Mouse (Mus musculus) layer of hippocampus, adult 18-20 months (tissue): ENCODE measurements around the gene Xrcc1. TPM values are rescaled to one million over a fixed set of nuclear protein-coding genes. Genes with fewer than 3 reads are reported as not detected.

Experiments
- DNase-seq, 2 experiments: peaks; one replicate each; pipeline ENCODE4 v3.0.0; 2022; ENCODE audit warnings: low spot score in 2 of 2
- total RNA-seq, 2 experiments: library from RNA; stranded (reverse); gene quantifications; 2 replicates each; pipeline ENCODE4 v1.2.3; 2021

Xrcc1 gene
- total RNA-seq, 2 experiments from 2014 or later: 36.8 to 43.4 TPM

DNA sequence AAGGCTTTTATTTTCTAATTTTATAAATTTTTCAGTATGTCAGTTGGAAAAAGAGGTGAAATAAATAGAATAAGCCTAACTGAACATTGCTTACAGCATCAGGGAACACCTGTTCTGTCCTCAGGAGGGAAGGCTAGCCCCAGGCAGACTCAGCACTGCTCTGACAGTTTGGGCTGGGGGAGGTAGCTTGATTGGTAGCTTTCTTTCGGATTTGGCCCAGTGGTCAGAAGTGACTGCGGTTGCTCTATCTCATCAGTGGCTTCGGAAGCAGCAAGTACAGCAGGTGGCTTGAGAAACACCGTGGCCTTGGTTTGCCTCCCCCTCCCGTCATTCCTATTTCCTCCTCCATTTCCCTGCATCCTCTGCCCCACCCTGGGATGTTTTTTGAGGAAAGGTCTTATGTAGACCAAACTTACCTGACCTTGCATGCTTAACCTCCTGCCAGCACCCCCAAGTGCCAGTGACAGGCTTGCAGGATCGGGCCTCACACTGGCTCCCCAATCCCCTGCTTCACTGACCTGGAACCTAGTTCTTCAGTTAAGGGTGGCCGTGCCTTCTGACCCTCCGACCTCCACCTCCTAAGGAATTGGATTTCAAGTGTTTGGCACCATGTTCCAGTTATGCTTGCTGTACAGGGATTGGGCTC lies 17.2 kb downstream of the Xrcc1 start:
- no peak for DNase-seq

- DNase-seq: no peak
Measured at GRCm38 (mm10) chr7:24563837-24564206, 17.7 kb downstream of the Xrcc1 start.

- DNase-seq: peak in 1 of 2 experiments; percentile 72
Measured at GRCm38 (mm10) chr7:24564607-24565265, 18.6 kb downstream of the Xrcc1 start.

DNA sequence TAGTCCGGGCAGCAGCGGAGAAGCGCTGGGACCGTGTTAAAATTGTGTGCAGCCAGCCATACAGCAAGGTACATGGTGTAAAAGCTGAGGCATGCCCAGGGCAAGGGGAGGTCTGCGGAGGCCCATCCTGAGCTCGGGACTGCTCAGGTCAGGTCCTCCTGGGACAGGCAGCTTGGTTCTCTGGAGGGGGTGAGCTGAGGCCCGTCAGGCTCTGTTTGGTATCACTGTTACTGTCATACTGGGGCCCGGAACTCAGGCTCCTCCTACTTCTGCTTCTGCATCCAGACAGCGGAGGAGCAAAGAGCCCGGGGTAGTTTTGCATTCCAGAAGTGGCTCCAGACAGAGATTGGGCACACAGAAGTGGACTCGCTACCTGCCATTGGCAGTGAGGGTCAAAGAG lies 19.5 kb downstream of the Xrcc1 start:
- no peak for DNase-seq

GRCm38 (mm10) chr7:24566206-24566605 lies 20.1 kb downstream of the Xrcc1 start:
- DNase-seq: no peak

- no peak for DNase-seq
Measured at GRCm38 (mm10) chr7:24568512-24568911, 22.4 kb downstream of the Xrcc1 start.

DNA sequence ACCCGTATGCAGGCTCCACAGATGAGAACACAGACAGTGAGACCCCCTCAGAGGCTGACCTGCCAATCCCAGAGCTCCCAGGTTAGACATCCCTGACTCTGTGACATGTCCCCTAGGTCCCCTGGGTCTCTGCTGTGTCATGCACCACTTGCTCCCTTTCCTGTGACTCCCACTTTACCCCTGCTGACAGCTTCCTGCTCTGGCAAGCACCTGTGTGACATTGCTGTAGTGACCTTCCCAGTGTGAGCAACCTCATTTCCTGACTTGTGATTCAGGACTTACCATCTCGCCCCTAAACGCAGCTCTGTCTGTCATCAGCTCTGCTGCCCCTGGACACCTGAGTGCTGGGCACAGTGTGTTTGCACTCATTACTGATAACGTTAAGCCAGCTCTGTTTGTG lies 25.0 kb downstream of the Xrcc1 start:
- no peak for DNase-seq

DNA sequence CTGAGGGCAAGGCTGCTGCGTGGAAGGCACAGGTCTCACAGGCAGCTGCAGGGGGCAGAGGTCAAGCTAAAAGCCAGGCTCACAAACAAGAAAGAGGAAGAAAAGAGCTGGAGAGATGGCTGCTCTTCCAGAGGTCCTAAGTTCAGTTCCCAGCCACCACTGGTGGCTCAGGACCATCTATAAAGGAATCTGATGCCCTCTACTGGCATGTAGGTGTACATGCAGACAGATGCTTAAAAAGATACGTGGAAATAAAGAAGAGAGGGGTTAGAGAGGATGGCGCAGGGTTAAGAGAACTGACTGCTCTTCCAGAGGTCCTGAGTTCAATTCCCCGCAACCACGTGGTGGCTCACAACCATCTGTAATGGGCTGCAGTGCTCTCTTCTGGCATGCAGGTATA lies 26.4 kb downstream of the Xrcc1 start:
- no peak for DNase-seq

DNA sequence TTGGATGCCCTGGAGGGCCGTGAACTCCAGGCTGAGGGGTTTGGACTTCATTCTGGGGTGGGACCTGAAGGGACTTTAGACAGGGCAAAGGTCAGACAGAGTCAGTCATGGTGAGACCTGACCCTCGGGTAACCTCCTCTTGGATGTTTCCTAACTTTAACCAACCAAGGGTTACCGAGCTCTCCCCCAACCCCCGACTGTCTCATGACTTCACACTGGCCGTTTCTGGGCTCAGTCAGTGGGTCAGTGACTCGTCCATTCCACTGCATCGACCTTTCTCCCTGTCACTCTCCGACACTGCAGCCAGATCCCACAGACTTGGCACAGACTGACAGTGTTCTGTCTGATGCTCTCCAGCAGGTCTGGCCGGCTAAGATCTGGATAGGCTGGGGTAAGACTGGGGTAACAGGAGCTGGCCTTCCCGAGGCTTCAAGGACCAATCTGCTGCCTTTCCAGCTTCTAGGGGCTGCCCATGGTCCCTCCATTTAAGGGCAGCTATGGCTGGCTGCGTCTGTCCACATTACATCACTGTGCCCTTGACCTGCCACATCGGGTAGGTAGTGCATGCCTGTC lies 28.2 kb downstream of the Xrcc1 start:
- DNase-seq: no peak

DNA sequence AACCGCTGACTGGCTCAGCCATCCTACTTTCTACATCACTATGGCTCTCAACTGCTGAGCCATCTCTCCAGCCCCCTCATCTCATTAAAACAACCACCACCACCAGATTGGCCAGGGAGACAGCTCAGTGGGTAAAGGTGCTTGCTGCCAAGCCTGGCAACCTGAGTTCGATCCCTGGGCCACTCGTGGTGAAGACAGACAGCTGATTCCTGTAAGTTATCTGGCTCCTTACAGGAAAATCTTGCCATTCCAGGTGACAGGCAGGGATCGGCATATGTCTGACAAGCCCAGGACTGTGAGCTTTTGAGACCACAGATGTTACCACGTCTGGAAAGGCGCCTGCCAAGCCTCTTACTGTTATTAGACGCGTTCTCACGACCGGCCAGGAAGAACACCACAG lies 31.7 kb downstream of the Xrcc1 start:
- no peak for DNase-seq

DNA sequence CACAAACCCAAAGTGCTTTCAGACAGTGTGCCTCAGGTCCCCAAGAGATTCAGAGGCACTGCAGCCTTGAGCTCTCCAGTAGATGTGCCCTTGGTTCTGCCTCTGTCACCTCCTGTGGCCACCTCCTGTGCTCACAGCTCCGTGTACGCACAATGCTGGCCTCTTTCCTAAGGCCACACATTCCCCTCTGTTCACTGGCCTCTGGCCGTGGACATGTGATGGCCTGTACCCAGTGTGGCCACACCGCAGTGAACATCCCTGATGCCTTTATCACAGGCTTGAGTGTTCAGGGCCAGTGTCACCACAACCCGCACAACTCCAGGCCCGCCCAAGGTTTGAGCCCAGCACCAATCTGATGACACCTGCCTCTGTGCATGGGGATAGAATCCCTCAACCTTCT lies 38.8 kb downstream of the Xrcc1 start:
- DNase-seq: no peak

GRCm38 (mm10) chr7:24585995-24586394 lies 39.9 kb downstream of the Xrcc1 start:
- no peak for DNase-seq

- DNase-seq: no peak
Measured at GRCm38 (mm10) chr7:24586828-24587227, 40.7 kb downstream of the Xrcc1 start.

GRCm38 (mm10) chr7:24587330-24588105 lies 41.4 kb downstream of the Xrcc1 start, which contains the start of the genes Ethe1 and Zfp575:
TSS of gene Ethe1 (plus strand) at chr7:24587543.
TSS of gene Zfp575 (minus strand) at chr7:24587641.
- peak; percentile 86 to 87 for DNase-seq

DNA sequence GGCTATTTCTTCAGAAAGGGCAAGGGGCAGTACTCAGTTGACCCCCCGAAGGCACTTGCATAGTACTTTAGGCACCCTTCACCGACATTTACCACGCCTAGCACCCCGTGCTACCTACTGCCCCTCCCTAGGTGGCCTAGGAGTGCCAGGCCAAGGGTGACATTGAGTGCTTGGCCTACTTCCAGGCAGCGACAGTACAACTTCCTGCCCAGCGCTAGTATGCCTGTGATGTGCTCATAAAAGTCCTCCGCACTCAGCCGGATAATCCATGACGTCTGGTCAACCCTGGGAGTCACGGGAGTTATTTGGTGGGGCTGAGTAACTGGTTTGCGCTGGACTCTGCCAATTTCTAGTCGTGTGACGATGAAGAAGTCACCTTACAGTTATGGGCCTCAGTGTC lies 42.2 kb downstream of the Xrcc1 start:
- no peak for DNase-seq

- no peak for DNase-seq
Measured at GRCm38 (mm10) chr7:24591735-24592134, 45.6 kb downstream of the Xrcc1 start.

DNA sequence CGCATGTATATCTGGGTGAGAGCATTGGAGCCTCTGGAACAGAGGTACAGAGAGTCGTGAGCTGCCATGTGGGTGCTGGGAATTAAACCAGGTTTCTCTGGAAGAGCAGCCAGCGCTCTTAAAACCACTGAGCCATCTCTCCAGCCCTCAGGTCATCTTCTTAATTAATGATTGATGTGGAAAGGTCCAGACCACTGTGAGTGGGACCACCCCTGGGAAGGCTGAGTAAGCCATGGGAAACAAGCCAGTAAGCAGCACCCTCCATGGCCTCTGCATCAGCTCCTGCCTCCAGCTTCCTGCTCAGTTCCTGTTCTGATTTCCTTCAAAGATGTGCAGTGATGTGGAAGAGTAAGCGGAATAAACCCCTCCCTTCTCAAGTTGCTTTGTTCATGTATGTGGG lies 46.1 kb downstream of the Xrcc1 start:
- no peak for DNase-seq

- no peak for DNase-seq
Measured at GRCm38 (mm10) chr7:24592781-24593180, 46.7 kb downstream of the Xrcc1 start.

DNA sequence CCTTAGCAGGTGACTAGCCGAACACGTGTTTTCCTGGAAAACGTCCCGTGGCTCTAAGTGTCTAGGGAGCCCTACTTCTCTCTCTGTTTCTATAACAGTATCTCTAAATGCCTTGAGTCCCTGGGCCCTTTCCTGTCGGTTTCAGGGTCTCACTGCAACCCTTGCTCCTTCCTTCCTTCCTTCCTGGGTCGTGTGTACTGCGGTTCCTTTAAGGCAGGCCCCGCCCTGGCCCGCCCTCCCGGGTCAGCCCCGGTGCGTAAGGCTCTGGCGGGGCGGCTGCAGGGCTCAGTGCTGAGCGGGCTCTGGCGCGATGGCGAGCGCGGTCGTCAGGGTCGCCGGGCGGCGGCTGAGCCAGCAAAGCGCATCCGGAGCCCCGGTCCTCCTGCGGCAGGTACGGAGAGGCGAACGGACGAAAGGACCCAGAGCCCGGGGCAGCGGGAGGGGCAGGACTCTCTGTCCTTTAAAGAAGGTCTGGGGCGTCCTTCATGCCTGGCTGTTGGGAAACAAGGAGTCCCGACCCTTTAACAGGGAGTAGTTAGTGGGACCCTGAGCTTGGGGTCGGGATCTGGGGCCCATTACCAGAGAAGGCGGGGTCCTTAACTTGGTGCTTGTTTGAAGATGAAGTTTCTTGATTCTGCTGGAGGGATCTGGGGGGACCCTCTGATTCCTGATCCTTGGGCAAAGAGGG lies 47.7 kb downstream of the Xrcc1 start:
- peak in 1 of 2 experiments; percentile 61 for DNase-seq

GRCm38 (mm10) chr7:24594309-24594803 lies 48.3 kb downstream of the Xrcc1 start:
- DNase-seq: no peak

DNA sequence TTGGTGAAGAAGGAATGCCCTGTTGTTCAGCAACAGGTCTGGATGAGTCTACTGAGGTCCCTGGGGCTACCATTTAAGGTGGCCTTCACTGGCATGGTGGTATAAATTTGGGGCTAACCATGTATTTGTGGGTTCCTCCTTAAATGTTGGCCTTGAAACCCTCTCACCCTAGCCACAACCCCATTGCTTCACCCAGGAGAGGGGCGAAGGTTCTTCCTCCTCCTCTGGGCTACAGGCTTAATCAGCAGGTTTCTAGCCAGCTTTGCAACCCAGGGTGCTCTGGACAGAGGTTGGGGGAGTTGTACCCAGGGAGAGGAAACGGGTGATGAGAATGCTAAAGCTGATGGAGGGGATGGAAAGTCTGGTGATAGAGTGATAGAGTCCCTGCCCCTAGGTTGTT lies 49.4 kb downstream of the Xrcc1 start:
- DNase-seq: no peak
